Mouse (Mus musculus) megakaryocyte-erythroid progenitor cell, adult 5-6 weeks (primary cell): Measurements from ENCODE around the gene Slc25a1. TPM values are rescaled to one million over a fixed set of nuclear protein-coding genes. Genes with fewer than 3 reads are reported as not detected.

ENCODE experiments used
- total RNA-seq, 2 experiments: library from RNA; stranded (forward) in 1 of 2; stranded (reverse) in 1 of 2; fragments of 200-1000, 215-1000 nt in 1 of 2; fragments of >200 nt in 1 of 2; fragmentation: Nextera tagmentation in 1 of 2; gene quantifications; 2 replicates each; pipeline ENCODE4 v1.2.3; 2014 to 2017

The Slc25a1 gene
- total RNA-seq, 2 experiments from 2014 or later: 76.4 to 102 TPM

Other genes starting within 250 kb of the Slc25a1 start
- 81.6 and 102 TPM in 2 replicates for gene Med15, start 195.3 kb downstream of the Slc25a1 start, total RNA-seq (2014; fragmentation: Nextera tagmentation)
- gene Med15, start 195.3 kb downstream of the Slc25a1 start, total RNA-seq (2017): 21.5 and 22.6 TPM in 2 replicates
- gene Klhl22, start 168.6 kb downstream of the Slc25a1 start, total RNA-seq (2014; fragmentation: Nextera tagmentation): 34.5 and 35.6 TPM in 2 replicates
- gene Klhl22, start 168.6 kb downstream of the Slc25a1 start, total RNA-seq (2017): 26.6 and 65.5 TPM in 2 replicates
- not detected in 2 replicates for gene Scarf2, start 130.9 kb downstream of the Slc25a1 start, total RNA-seq (2014; fragmentation: Nextera tagmentation)
- not detected in 2 replicates for gene Scarf2, start 130.9 kb downstream of the Slc25a1 start, total RNA-seq (2017)
- gene B830017H08Rik, start 95.1 kb downstream of the Slc25a1 start, total RNA-seq (2014; fragmentation: Nextera tagmentation): not detected in 2 replicates
- gene B830017H08Rik, start 95.1 kb downstream of the Slc25a1 start, total RNA-seq (2017): not detected in 2 replicates
- gene Car15, start 89.9 kb downstream of the Slc25a1 start, total RNA-seq (2014; fragmentation: Nextera tagmentation): 3.5 and 6.9 TPM in 2 replicates
- gene Car15, start 89.9 kb downstream of the Slc25a1 start, total RNA-seq (2017): 2.2 and 3.4 TPM in 2 replicates
- 2.3 and 2.7 TPM in 2 replicates for gene Gm20518, start 36.5 kb downstream of the Slc25a1 start, total RNA-seq (2014; fragmentation: Nextera tagmentation)
- gene Gm20518, start 36.5 kb downstream of the Slc25a1 start, total RNA-seq (2017): 1.2 TPM in 1 of 2 replicates, not detected in the other
- gene Tssk1, start 34.0 kb downstream of the Slc25a1 start, total RNA-seq (2014; fragmentation: Nextera tagmentation): 0.72 TPM in 1 of 2 replicates, not detected in the other
- gene Tssk1, start 34.0 kb downstream of the Slc25a1 start, total RNA-seq (2017): 0.14 TPM in 1 of 2 replicates, not detected in the other
- 32.7 and 36.4 TPM in 2 replicates for gene Dgcr2, start 29.7 kb downstream of the Slc25a1 start, total RNA-seq (2014; fragmentation: Nextera tagmentation)
- 35.1 and 55.7 TPM in 2 replicates for gene Dgcr2, start 29.7 kb downstream of the Slc25a1 start, total RNA-seq (2017)
- gene Tssk2, start 29.6 kb downstream of the Slc25a1 start, total RNA-seq (2014; fragmentation: Nextera tagmentation): not detected in 2 replicates
- 0.47 TPM in 1 of 2 replicates, not detected in the other for gene Tssk2, start 29.6 kb downstream of the Slc25a1 start, total RNA-seq (2017)
- 21.1 and 23.2 TPM in 2 replicates for gene Ess2, start 16.9 kb downstream of the Slc25a1 start, total RNA-seq (2014; fragmentation: Nextera tagmentation)
- gene Ess2, start 16.9 kb downstream of the Slc25a1 start, total RNA-seq (2017): 16.6 and 21.0 TPM in 2 replicates
- gene Gsc2, start 13.2 kb downstream of the Slc25a1 start, total RNA-seq (2014; fragmentation: Nextera tagmentation): not detected in 2 replicates
- not detected in 2 replicates for gene Gsc2, start 13.2 kb downstream of the Slc25a1 start, total RNA-seq (2017)
- 4.0 TPM in 1 of 2 replicates, not detected in the other for gene Vpreb2, start 52.2 kb upstream of the Slc25a1 start, total RNA-seq (2014; fragmentation: Nextera tagmentation)
- gene Vpreb2, start 52.2 kb upstream of the Slc25a1 start, total RNA-seq (2017): 3.3 TPM in 1 of 2 replicates, not detected in the other
- 61.2 and 64.6 TPM in 2 replicates for gene Dgcr6, start 124.6 kb upstream of the Slc25a1 start, total RNA-seq (2014; fragmentation: Nextera tagmentation)
- 22.7 and 26.0 TPM in 2 replicates for gene Dgcr6, start 124.6 kb upstream of the Slc25a1 start, total RNA-seq (2017)
- 9.8 and 14.0 TPM in 2 replicates for gene Prodh, start 162.0 kb upstream of the Slc25a1 start, total RNA-seq (2014; fragmentation: Nextera tagmentation)
- 14.2 and 23.5 TPM in 2 replicates for gene Prodh, start 162.0 kb upstream of the Slc25a1 start, total RNA-seq (2017)
- not detected in 2 replicates for gene Rtn4r, start 199.4 kb upstream of the Slc25a1 start, total RNA-seq (2014; fragmentation: Nextera tagmentation)
- gene Rtn4r, start 199.4 kb upstream of the Slc25a1 start, total RNA-seq (2017): 0.30 and 0.38 TPM in 2 replicates